Mouse (Mus musculus) embryonic facial prominence, embryonic 12.5 days (tissue): ENCODE results near the gene Cyp4x1. TPM values are rescaled to one million over a fixed set of nuclear protein-coding genes. Genes with fewer than 3 reads are reported as not detected.

Experiments used
- ATAC-seq: fragments of 200-750 bp; cut with Nextera tagmentation; 2 replicates; pipeline ENCODE4 v1.8.0; 2017; ENCODE audit not compliant: insufficient number of reproducible peaks, insufficient read depth, low FRiP score, low TSS enrichment
- H3K27ac ChIP-seq: fragments of 300-500 bp; sonication (generic); 2 replicates; pipeline ENCODE4 v1.5.1; 2016; ENCODE audit warnings: mild to moderate bottlenecking
- H3K27me3 ChIP-seq: fragments of 300-500 bp; sonication (generic); 2 replicates; pipeline ENCODE4 v1.6.1; 2016; ENCODE audit warnings: mild to moderate bottlenecking, moderate library complexity
- H3K36me3 ChIP-seq: fragments of 300-500 bp; sonication (generic); 2 replicates; pipeline ENCODE4 v1.6.1; 2016; ENCODE audit warnings: mild to moderate bottlenecking
- H3K4me1 ChIP-seq: fragments of 300-500 bp; sonication (generic); 2 replicates; pipeline ENCODE4 v1.6.1; 2016
- H3K4me2 ChIP-seq: fragments of 300-500 bp; sonication (generic); replicated peaks from 2 replicates; pipeline ENCODE4 v1.6.1; 2016; ENCODE audit warnings: mild to moderate bottlenecking, moderate library complexity
- H3K4me3 ChIP-seq: fragments of 300-500 bp; sonication (generic); 2 replicates; pipeline ENCODE4 v1.5.1; 2016; ENCODE audit warnings: mild to moderate bottlenecking
- H3K9ac ChIP-seq: fragments of 300-500 bp; sonication (generic); 2 replicates; pipeline ENCODE4 v1.6.1; 2016; ENCODE audit warnings: mild to moderate bottlenecking, moderate library complexity
- H3K9me3 ChIP-seq: fragments of 300-500 bp; sonication (generic); 2 replicates; pipeline ENCODE4 v1.6.1; 2016; ENCODE audit warnings: mild to moderate bottlenecking, moderate library complexity
- WGBS: fragments of 180-500 bp; shearing (Covaris S2); methylation state at CpG from one replicate; pipeline ENCODE4 v1.1.7; 2016; 5-methylcytosine and 5-hydroxymethylcytosine counted together
- polyA plus RNA-seq: library from polyadenylated mRNA; unstranded; fragments of >200 nt; fragmentation: Nextera tagmentation; extraction: Ambion mirVana; gene quantifications from 2 replicates; pipeline ENCODE4 v1.2.1, GENCODE M21; 2016

Cyp4x1 gene
- polyA plus RNA-seq, 1 experiment from 2014 or later: 0.51 TPM

DNA sequence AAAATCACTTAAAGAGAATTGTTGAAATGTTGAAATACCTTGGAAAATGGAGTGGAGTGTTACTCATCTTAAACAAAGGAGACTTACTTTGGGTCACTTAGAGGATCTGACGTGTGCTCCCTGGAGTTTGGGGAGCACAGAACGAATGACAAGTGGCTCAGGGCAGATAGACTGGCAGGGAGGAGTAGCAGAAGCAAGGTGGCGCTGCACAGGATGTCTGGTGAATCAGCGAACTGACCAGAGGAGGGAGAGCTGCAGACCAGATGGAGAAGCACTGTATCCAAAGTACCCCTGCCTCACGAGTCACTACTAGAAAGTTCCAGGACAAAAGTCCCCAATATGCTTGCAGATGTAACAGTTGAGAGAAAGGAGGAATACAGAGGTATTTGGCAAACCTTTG, 20.8 kb downstream of the Cyp4x1 start:
- H3K4me1 ChIP-seq: no peaks in the 10 kb centered on the region
- H3K36me3 ChIP-seq: no peaks in the 10 kb centered on the region
- H3K4me3 ChIP-seq: no peak overlapping the region
- H3K9ac ChIP-seq: no peak overlapping the region
- no peak overlapping the region for H3K4me2 ChIP-seq
- H3K9me3 ChIP-seq: no peaks in the 10 kb centered on the region
- no peaks in the 10 kb centered on the region for H3K27me3 ChIP-seq
- H3K27ac ChIP-seq: no peak overlapping the region
- WGBS: 26% methylated on average over 5 of the region's 5 CpGs
- ATAC-seq: no peak

- Histone ChIP-seq H3K27ac (no peak overlapping the region), H3K4me3 (no peak overlapping the region), H3K9ac (no peak overlapping the region), H3K4me1 (no peaks in the 10 kb centered on the region), H3K4me2 (no peak overlapping the region), H3K9me3 (no peaks in the 10 kb centered on the region), H3K36me3 (no peaks in the 10 kb centered on the region), H3K27me3 (no peaks in the 10 kb centered on the region)
- no peak for ATAC-seq
- WGBS: 73% methylated on average over 2 of the region's 2 CpGs
These were observed 22.9 kb downstream of the Cyp4x1 start for GRCm38 (mm10) chr4:115111167-115111566.

GRCm38 (mm10) chr4:115103510-115103909, 30.6 kb downstream of the Cyp4x1 start:
- no peaks in the 10 kb centered on the region for H3K36me3 ChIP-seq
- ATAC-seq: no peak
- H3K27ac ChIP-seq: no peak overlapping the region
- no peaks in the 10 kb centered on the region for H3K9me3 ChIP-seq
- H3K9ac ChIP-seq: no peak overlapping the region
- H3K27me3 ChIP-seq: peaks cover 4% of the 10 kb centered on the region; the same call in 1 of the 2 replicates
- no peak overlapping the region for H3K4me2 ChIP-seq
- H3K4me1 ChIP-seq: no peaks in the 10 kb centered on the region
- WGBS: 65% methylated on average over 4 of the region's 4 CpGs
- no peak overlapping the region for H3K4me3 ChIP-seq

DNA sequence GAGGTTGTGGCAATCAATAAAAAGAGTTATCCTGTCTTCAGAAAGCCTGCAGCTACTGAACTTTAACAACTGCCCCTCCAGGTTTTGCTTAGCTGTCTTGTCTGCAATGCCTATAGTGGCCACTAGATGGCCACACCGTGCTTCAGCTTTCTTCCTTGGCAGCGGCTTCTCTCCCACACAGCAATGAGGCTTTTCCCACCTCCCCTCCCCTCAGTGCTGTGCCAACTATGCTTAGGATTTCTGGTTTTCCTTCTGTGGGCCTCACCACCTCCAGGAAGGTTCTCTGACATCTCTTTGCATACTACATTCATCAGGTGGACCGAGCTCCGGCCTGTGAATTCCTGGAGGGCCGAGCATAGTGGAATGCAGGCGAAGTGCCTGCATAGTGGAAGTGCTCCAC, 32.4 kb downstream of the Cyp4x1 start:
- no peak overlapping the region for H3K27ac ChIP-seq
- no peak overlapping the region for H3K9ac ChIP-seq
- no peaks in the 10 kb centered on the region for H3K9me3 ChIP-seq
- 0 out of 2 replicates have a peak, but pooled peaks cover 2% of the 10 kb centered on the region for H3K4me1 ChIP-seq
- H3K36me3 ChIP-seq: no peaks in the 10 kb centered on the region
- WGBS: 39% methylated on average over 6 of the region's 6 CpGs
- H3K4me2 ChIP-seq: no peak overlapping the region
- peaks cover 8% of the 10 kb centered on the region; the same call in 1 of the 2 replicates for H3K27me3 ChIP-seq
- no peak overlapping the region for H3K4me3 ChIP-seq
- peak; percentile 62; the same call in 1 of the 2 replicates for ATAC-seq

- Histone ChIP-seq H3K4me2 (peak overlapping the region; percentile 26), H3K36me3 (no peaks in the 10 kb centered on the region), H3K9me3 (no peaks in the 10 kb centered on the region), H3K4me1 (peaks cover 2% of the 10 kb centered on the region; the same call in 1 of the 2 replicates), H3K27ac (no peak overlapping the region), H3K27me3 (peaks cover 43% of the 10 kb centered on the region), H3K9ac (no peak overlapping the region), H3K4me3 (no peak overlapping the region)
- ATAC-seq: no peak
- WGBS: under 1% methylated on average over 6 of the region's 6 CpGs
These were observed 37.0 kb downstream of the Cyp4x1 start for GRCm38 (mm10) chr4:115097146-115097496.

DNA sequence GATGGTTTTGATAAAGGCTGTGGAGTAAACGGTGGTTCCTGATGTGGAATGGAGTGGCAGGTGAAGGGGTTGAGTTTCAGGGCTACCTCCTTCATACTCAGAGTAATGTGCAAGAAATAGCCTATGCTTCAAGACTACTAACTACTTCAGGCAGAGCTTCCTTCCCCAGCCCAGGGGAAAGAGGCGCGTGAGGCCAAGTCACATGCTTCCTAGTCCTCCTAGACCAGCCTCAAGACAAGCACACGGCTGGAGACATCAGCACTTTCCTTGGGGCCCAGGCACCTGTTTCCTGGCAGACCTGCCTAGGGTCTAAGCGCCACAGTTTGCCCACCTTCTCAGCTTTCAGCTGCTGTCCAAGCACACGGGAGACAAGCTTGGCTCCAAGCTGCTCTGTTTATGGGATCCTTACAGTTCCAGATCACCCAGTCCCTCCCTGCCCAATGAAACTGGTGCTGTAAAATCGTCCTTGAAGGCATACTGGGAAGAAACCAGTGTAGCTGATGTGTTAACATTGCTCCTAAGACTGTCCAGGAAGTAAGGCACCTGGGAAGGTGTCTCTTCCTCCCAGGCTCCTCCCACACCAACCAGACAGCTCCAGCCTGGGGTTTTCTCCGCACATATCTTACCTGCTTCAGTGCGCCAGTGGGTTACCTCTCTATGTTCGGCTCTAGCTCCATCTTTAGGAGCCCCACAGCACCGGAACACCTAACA, 37.5 kb downstream of the Cyp4x1 start:
- H3K36me3 ChIP-seq: no peaks in the 10 kb centered on the region
- ATAC-seq: no peak
- no peaks in the 10 kb centered on the region for H3K9me3 ChIP-seq
- H3K4me3 ChIP-seq: no peak overlapping the region
- H3K9ac ChIP-seq: no peak overlapping the region
- WGBS: 17% methylated on average over 11 of the region's 11 CpGs
- peaks cover 2% of the 10 kb centered on the region; the same call in 1 of the 2 replicates for H3K4me1 ChIP-seq
- H3K27me3 ChIP-seq: peaks cover 43% of the 10 kb centered on the region
- peak overlapping the region; percentile 69 for H3K4me2 ChIP-seq
- no peak overlapping the region for H3K27ac ChIP-seq

DNA sequence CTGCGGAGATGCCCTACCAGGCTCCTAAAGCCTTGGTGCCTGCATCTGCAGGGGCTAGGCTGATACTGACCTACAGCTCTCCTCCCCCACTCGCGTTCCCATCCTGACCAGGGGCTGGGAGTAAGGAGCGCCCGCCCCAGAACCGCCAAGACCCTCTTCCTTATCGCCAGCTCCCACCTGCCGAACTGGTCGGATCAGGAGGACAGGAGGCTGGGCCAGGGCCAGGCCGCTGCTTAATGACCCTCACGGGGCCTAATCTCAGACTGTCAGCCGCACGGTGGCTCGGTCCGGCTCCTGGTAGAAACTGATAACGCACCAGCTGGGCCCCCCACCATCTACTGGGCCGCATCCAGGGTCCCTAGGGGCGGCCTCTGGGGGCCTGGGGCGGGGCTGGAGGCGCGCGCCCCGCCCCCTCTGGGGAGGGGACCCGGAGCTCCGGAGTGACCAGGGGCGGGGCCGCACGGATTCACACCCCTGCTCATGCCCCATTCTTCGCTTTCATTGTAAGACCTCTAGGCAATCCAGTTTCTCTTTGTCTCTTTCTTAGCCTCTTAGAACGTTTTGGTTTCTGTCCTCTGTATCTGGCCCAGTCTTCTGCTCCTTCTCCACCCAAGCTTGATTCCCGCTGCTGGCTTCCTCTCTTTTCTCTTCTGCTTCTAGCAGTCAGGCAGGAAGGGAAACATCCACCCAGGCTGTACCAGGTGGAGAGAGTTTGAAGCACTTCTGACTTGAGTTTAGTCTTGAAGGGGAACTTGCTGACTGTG, 38.2 kb downstream of the Cyp4x1 start:
- no peak overlapping the region for H3K27ac ChIP-seq
- H3K4me2 ChIP-seq: peak overlapping the region; percentile 69
- H3K36me3 ChIP-seq: no peaks in the 10 kb centered on the region
- H3K9me3 ChIP-seq: no peaks in the 10 kb centered on the region
- under 1% methylated on average over 31 of the region's 31 CpGs for WGBS
- peak overlapping the region; percentile 32 for H3K4me3 ChIP-seq
- ATAC-seq: peak; percentile 44; the same call in 1 of the 2 replicates
- H3K4me1 ChIP-seq: peaks cover 2% of the 10 kb centered on the region; the same call in 1 of the 2 replicates
- peak overlapping the region; percentile 15; the same call in 1 of the 2 replicates for H3K9ac ChIP-seq
- H3K27me3 ChIP-seq: peaks cover 43% of the 10 kb centered on the region

DNA sequence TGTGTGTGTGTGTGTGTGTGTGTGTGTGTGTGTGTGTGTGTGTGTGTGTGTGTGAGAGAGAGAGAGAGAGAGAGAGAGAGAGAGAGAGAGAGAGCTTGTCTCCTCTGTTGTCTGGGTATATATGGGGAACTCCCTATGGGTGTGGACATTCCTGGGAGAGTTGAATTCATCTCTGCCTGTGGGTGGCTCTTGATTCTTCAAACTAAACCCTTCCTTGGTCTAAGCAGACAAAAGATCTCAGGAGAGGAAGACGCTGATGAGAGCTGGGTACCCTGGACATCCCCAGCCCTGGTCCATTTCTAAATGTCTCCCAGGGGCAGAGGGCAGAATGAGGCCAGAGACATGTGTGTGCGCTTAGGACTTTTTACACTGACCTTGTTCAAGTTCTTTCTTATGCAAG, 40.0 kb downstream of the Cyp4x1 start:
- Histone ChIP-seq H3K4me2 (no peak overlapping the region), H3K9me3 (no peaks in the 10 kb centered on the region), H3K27ac (no peak overlapping the region), H3K4me1 (peaks cover 2% of the 10 kb centered on the region; the same call in 1 of the 2 replicates), H3K9ac (no peak overlapping the region), H3K36me3 (no peaks in the 10 kb centered on the region), H3K4me3 (no peak overlapping the region), H3K27me3 (peaks cover 47% of the 10 kb centered on the region)
- ATAC-seq: no peak
- 74% methylated on average over 2 of the region's 2 CpGs for WGBS

GRCm38 (mm10) chr4:115093331-115093864, 40.7 kb downstream of the Cyp4x1 start:
- Histone ChIP-seq H3K9ac (no peak overlapping the region), H3K27me3 (peaks cover 54% of the 10 kb centered on the region), H3K4me3 (no peak overlapping the region), H3K36me3 (no peaks in the 10 kb centered on the region), H3K9me3 (no peaks in the 10 kb centered on the region), H3K27ac (no peak overlapping the region), H3K4me2 (no peak overlapping the region), H3K4me1 (peaks cover 2% of the 10 kb centered on the region; the same call in 1 of the 2 replicates)
- ATAC-seq: no peak
- 84% methylated on average over 4 of the region's 4 CpGs for WGBS

- WGBS: 70% methylated on average over 3 of the region's 3 CpGs
- H3K27ac ChIP-seq: no peak overlapping the region
- peaks cover under 1% of the 10 kb centered on the region; the same call in 1 of the 2 replicates for H3K4me1 ChIP-seq
- H3K4me2 ChIP-seq: no peak overlapping the region
- H3K4me3 ChIP-seq: no peak overlapping the region
- no peaks in the 10 kb centered on the region for H3K36me3 ChIP-seq
- no peak for ATAC-seq
- H3K9ac ChIP-seq: no peak overlapping the region
- peaks cover 60% of the 10 kb centered on the region for H3K27me3 ChIP-seq
- no peaks in the 10 kb centered on the region for H3K9me3 ChIP-seq
These were observed 42.3 kb downstream of the Cyp4x1 start for GRCm38 (mm10) chr4:115091806-115092205.

DNA sequence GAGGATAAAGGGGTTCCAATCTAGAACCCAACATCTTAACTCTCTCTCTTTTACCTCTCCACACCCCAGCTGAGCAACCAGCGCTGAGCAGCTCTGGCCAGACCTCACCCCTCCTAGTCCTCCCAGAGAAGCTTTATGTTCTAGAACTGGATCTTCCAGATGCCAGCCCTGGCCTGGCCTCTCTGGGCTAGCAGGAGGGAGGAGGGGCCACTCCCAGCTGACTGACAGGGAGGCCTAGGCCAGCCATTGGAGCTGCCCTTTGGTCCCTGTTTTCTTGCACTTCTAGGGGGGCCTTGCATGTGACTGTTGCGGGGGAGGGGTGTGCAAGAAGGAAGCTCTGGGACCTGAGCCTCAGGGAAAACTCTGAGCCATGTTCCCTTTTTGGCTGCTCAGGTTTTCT, 43.5 kb downstream of the Cyp4x1 start:
- Histone ChIP-seq H3K9ac (no peak overlapping the region), H3K4me3 (no peak overlapping the region), H3K27me3 (peaks cover 55% of the 10 kb centered on the region), H3K9me3 (no peaks in the 10 kb centered on the region), H3K27ac (no peak overlapping the region), H3K4me2 (no peak overlapping the region), H3K36me3 (no peaks in the 10 kb centered on the region), H3K4me1 (no peaks in the 10 kb centered on the region; the same call in 1 of the 2 replicates)
- ATAC-seq: no peak
- 68% methylated on average over 2 of the region's 2 CpGs for WGBS
